In the genomic region with DNA sequence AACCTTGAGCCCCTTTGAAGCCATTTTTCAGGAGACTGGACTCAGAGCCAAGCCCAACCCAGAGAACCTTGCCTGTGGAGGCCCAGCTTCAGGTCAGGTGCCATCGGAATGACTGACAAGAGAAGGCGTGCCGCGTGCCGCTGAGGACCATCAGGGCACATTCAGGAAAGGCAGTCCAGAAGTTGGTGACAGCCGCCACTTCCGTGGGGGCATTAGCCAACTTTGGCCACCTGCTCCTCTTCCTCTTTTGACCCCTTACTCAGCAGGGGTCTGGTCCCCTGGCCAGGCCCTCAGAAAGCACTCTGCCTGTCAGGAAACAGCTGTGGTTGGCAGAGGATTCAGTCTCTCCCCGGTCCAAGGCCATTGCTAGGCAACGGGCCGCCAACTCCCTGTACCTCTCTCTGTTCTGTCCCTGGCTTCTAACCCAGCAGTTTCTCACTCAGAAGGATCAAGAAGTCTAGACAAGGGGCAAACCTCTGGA, we compare ENCODE assay signal across 8 mouse cellular contexts. TPM values are rescaled to one million over a fixed set of nuclear protein-coding genes. Genes with fewer than 3 reads are reported as not detected.
A peak's percentile ranks its signal among the peaks of the same experiment; 100 is the strongest.
DNase-seq lines count a peak whose midpoint lies in the region; ATAC-seq lines count a peak whose summit lies in the region.

A gene (plus strand): TSS at position 378 of the 481 bp plus-strand sequence.

- no peaks in the 10 kb centered on the region for H3K36me3 ChIP-seq in forebrain, embryonic 10.5 days (replicated peaks)
- H3K36me3 ChIP-seq in forebrain, embryonic 15.5 days = no peaks in the 10 kb centered on the region
- H3K36me3 ChIP-seq in embryonic facial prominence, embryonic 14.5 days (ENCODE audit: control insufficient read depth, insufficient read depth, low read length) = no peaks in the 10 kb centered on the region
- H3K36me3 ChIP-seq in neural tube, embryonic 13.5 days = no peaks in the 10 kb centered on the region

- no peak within 1 kb of the TSS for H3K4me2 ChIP-seq in forebrain, embryonic 15.5 days (replicated peaks)
- H3K4me2 ChIP-seq in embryonic facial prominence, embryonic 14.5 days (ENCODE audit: low read depth, low read length) = no peak within 1 kb of the TSS
- H3K4me2 ChIP-seq in neural tube, embryonic 13.5 days = no peak within 1 kb of the TSS

- no peaks in the 10 kb centered on the region for H3K27me3 ChIP-seq in forebrain, embryonic 10.5 days (ENCODE audit: poor library complexity, severe bottlenecking)
- no peaks in the 10 kb centered on the region for H3K27me3 ChIP-seq in forebrain, embryonic 15.5 days
- no peaks in the 10 kb centered on the region for H3K27me3 ChIP-seq in embryonic facial prominence, embryonic 14.5 days (replicated peaks; ENCODE audit: control insufficient read depth, insufficient read depth, low read length)
- H3K27me3 ChIP-seq in neural tube, embryonic 13.5 days = no peaks in the 10 kb centered on the region

- WGBS in forebrain, embryonic 10.5 days = 75% methylated on average over 10 of the region's 10 CpGs
- WGBS in forebrain, embryonic 15.5 days = 65% methylated on average over 10 of the region's 10 CpGs
- WGBS in embryonic facial prominence, embryonic 14.5 days = 49% methylated on average over 8 of the region's 10 CpGs
- 66% methylated on average over 10 of the region's 10 CpGs for WGBS in neural tube, embryonic 13.5 days

- H3K27ac ChIP-seq in forebrain, embryonic 10.5 days = peak within 1 kb of the TSS; percentile 4; the same call in 1 of the 2 replicates
- no peak within 1 kb of the TSS; the same call in 1 of the 2 replicates for H3K27ac ChIP-seq in forebrain, embryonic 15.5 days (replicated peaks)
- no peak within 1 kb of the TSS for H3K27ac ChIP-seq in embryonic facial prominence, embryonic 14.5 days (replicated peaks; ENCODE audit: low read depth, low read length)
- H3K27ac ChIP-seq in neural tube, embryonic 13.5 days (replicated peaks) = 0 out of 2 replicates have a peak within 1 kb of the TSS, but pooled peaks have one; percentile 28

- H3K4me3 ChIP-seq in forebrain, embryonic 10.5 days = no peak within 1 kb of the TSS
- no peak within 1 kb of the TSS for H3K4me3 ChIP-seq in forebrain, embryonic 15.5 days
- H3K4me3 ChIP-seq in embryonic facial prominence, embryonic 14.5 days (ENCODE audit: low read depth, low read length) = no peak within 1 kb of the TSS
- H3K4me3 ChIP-seq in neural tube, embryonic 13.5 days = no peak within 1 kb of the TSS

- DNase-seq in forebrain, embryonic 10.5 days (ENCODE audit: extremely low spot score, low spot score) = no peak
- DNase-seq in ES-CJ7 (ENCODE audit: low read depth, low spot score) = peak; percentile 53
- DNase-seq in embryonic facial prominence, embryonic 14.5 days (ENCODE audit: low spot score) = peak; percentile 51
- peak in 1 of 2 experiments; percentile 47 for DNase-seq in left cerebral cortex, postnatal 25 days (ENCODE audit: low spot score in 2 of 2)

- peaks cover 29% of the 10 kb centered on the region for H3K4me1 ChIP-seq in forebrain, embryonic 10.5 days
- H3K4me1 ChIP-seq in forebrain, embryonic 15.5 days = peaks cover 7% of the 10 kb centered on the region; the same call in 1 of the 2 replicates
- H3K4me1 ChIP-seq in embryonic facial prominence, embryonic 14.5 days (ENCODE audit: control insufficient read depth, insufficient read depth, low read length) = peaks cover 9% of the 10 kb centered on the region; the same call in 1 of the 2 replicates
- H3K4me1 ChIP-seq in neural tube, embryonic 13.5 days (replicated peaks) = peaks cover 11% of the 10 kb centered on the region

- no peak for ATAC-seq in forebrain, embryonic 15.5 days (replicated peaks)
- no peak for ATAC-seq in embryonic facial prominence, embryonic 14.5 days (ENCODE audit: low read depth)
- ATAC-seq in hematopoietic stem cell, adult 5-6 weeks (replicated peaks in 1 of 2; ENCODE audit: insufficient read depth in 1 of 2, low FRiP score in 2 of 2, low TSS enrichment in 1 of 2, low read depth in 1 of 2, poor library complexity in 2 of 2, severe bottlenecking in 2 of 2) = peak; percentile 72 to 79
- no peak for ATAC-seq in neural tube, embryonic 13.5 days (ENCODE audit: low read depth)
- no peak for ATAC-seq in CD4-positive, CD25-positive, alpha-beta regulatory T cell, adult 4 months

- intact Hi-C loops in left cerebral cortex, postnatal 25 days (cut with DNase I) = no loop called here

- H3K9me3 ChIP-seq in forebrain, embryonic 10.5 days = no peaks in the 10 kb centered on the region
- H3K9me3 ChIP-seq in forebrain, embryonic 15.5 days = no peaks in the 10 kb centered on the region
- no peaks in the 10 kb centered on the region for H3K9me3 ChIP-seq in embryonic facial prominence, embryonic 14.5 days (ENCODE audit: control insufficient read depth, low read length)
- H3K9me3 ChIP-seq in neural tube, embryonic 13.5 days = no peaks in the 10 kb centered on the region

- no peak within 1 kb of the TSS for H3K9ac ChIP-seq in forebrain, embryonic 15.5 days (replicated peaks)
- no peak within 1 kb of the TSS for H3K9ac ChIP-seq in embryonic facial prominence, embryonic 14.5 days (ENCODE audit: low read depth, low read length)
- no peak within 1 kb of the TSS for H3K9ac ChIP-seq in neural tube, embryonic 13.5 days

RNA-seq across cellular contexts. Expression of the gene that starts here (rescaled TPM):
- polyA plus RNA-seq in forebrain, embryonic 10.5 days (2016; fragmentation: Nextera tagmentation; extraction: Ambion mirVana) = 9.6 and 9.8 TPM in 2 replicates
- polyA plus RNA-seq in forebrain, embryonic 15.5 days (2015; fragmentation: Nextera tagmentation; extraction: Ambion mirVana) = 9.3 and 10.9 TPM in 2 replicates
- 12.0 and 13.4 TPM in 2 replicates for polyA plus RNA-seq in embryonic facial prominence, embryonic 14.5 days (2014; fragmentation: Nextera tagmentation; extraction: Ambion mirVana)
- 3.8 and 3.9 TPM in 2 replicates for total RNA-seq in hematopoietic stem cell, adult 5-6 weeks (2017)
- total RNA-seq in left cerebral cortex, postnatal 25 days (2021) = 10 to 100 TPM; 72.1 to 93.5 TPM
- 9.9 and 10.7 TPM in 2 replicates for polyA plus RNA-seq in neural tube, embryonic 13.5 days (2015; fragmentation: Nextera tagmentation; extraction: Ambion mirVana)
- polyA plus RNA-seq in CD4-positive, CD25-positive, alpha-beta regulatory T cell, adult 4 months (2017; shearing (Covaris generic)) = 1 to 10 TPM; 1.7 to 2.4 TPM

Comparison
In these comparisons a context has a peak if more than half of its experiments do, and no peak if none do; other contexts are left out.
1. RNA of the gene that starts here (total RNA-seq): 72.1 to 93.5 TPM in left cerebral cortex, postnatal 25 days; 3.8 to 3.9 TPM in hematopoietic stem cell, adult 5-6 weeks; every median in the first group is over 10 times any median in the second.
2. H3K27ac ChIP-seq: peak in forebrain, embryonic 10.5 days (single experiment) and neural tube, embryonic 13.5 days (single experiment); none in forebrain, embryonic 15.5 days (single experiment) and embryonic facial prominence, embryonic 14.5 days (single experiment).
3. ATAC-seq: peak in hematopoietic stem cell, adult 5-6 weeks (2 of 2); none in forebrain, embryonic 15.5 days (single experiment), embryonic facial prominence, embryonic 14.5 days (single experiment), neural tube, embryonic 13.5 days (single experiment) and CD4-positive, CD25-positive, alpha-beta regulatory T cell, adult 4 months (single experiment).